Mouse (Mus musculus) brown adipose tissue, adult 24 weeks (tissue): ENCODE data around the gene Sh3kbp1. TPM values are rescaled to one million over a fixed set of nuclear protein-coding genes. Genes with fewer than 3 reads are reported as not detected.

Experiments
- H3K27ac ChIP-seq: fragments of 200-500 bp; replicated peaks from 2 replicates; pipeline ENCODE4 v1.5.1; 2012; ENCODE audit warnings: low read depth, mild to moderate bottlenecking, low read length
- H3K4me1 ChIP-seq: fragments of 200-500 bp; 2 replicates; pipeline ENCODE4 v1.6.1; 2012; ENCODE audit warnings: low read length, mixed read lengths; ENCODE audit not compliant: control insufficient read depth, insufficient read depth, insufficient read length
- H3K4me3 ChIP-seq: fragments of 200-500 bp; 2 replicates; pipeline ENCODE4 v1.5.1; 2012; ENCODE audit warnings: low read depth, mild to moderate bottlenecking, low read length, moderate library complexity; ENCODE audit not compliant: insufficient read depth
- polyA plus RNA-seq: library from polyadenylated mRNA; stranded (reverse); fragments of >200 nt; gene quantifications from 2 replicates; pipeline ENCODE4 v1.2.4, GENCODE M21; 2012; ENCODE audit not compliant: missing spikeins, insufficient read depth, insufficient read length

The Sh3kbp1 gene
- polyA plus RNA-seq, 1 experiment = 90.3 TPM

DNA sequence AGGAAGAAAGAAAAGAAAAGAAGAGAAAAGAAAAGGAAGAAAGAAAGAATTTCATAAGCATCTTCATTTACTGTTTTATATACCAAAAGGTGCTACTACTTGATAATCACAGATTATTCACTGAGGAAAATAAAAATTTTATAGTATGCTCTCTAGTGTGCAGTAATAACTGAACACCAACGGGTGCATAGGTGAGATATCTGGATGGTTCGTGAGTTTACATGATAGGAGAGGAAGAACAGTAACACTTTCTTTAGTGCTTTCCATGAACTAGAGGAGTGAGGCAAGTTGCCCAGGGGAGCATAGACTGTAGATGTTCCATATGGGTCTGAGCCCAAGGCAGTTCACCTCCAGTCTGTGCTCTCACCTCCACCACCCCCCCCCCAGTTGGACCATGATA, 75.8 kb downstream of the Sh3kbp1 start:
- Histone ChIP-seq H3K4me1 (no peaks in the 10 kb centered on the region), H3K4me3 (no peak overlapping the region), H3K27ac (no peak overlapping the region)

GRCm38 (mm10) chrX:159704381-159705004, 77.4 kb downstream of the Sh3kbp1 start:
- Histone ChIP-seq H3K27ac (no peak overlapping the region), H3K4me1 (peaks cover 4% of the 10 kb centered on the region; the same call in 1 of the 2 replicates), H3K4me3 (no peak overlapping the region)

- no peak overlapping the region for H3K27ac ChIP-seq
- no peak overlapping the region for H3K4me3 ChIP-seq
- peaks cover 4% of the 10 kb centered on the region; the same call in 1 of the 2 replicates for H3K4me1 ChIP-seq
Measured at GRCm38 (mm10) chrX:159705412-159705811, 78.3 kb downstream of the Sh3kbp1 start.

DNA sequence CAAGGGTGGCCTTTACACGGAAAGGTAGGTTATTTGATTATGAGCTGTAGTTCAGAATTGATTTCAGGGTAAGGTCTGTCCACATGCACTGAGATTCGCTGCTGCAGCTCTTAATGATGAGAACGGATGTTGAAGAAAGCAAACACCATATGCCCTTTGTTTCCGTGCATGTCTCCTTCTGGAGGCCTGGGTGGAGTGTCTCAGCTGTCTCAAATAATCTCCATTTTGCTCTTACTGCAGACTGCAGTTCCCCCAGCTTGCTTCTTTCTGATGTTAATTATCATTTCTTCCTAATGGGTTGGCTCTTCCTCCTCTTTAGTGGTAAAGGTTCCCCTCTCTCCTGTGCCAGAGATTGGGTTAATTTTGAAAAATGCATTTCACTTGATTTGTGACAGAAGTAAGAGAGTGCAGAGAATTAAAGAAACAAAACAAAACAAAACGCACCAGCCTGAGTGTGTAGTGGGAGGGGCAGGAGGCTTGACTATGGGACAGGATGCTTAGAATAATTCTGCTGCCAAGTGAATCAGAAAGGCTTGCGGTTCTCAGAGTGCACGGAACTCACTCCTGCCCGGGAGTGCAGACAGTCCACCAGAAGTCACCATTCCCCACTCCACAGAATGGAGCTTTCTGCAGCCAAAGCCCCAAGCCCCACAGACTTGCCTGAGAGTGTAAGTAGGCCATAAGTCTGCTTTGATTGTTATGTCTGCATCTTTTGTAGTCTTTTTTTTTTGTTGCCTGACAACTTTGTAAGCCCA, 81.2 kb downstream of the Sh3kbp1 start:
- Histone ChIP-seq H3K4me3 (no peak overlapping the region), H3K27ac (no peak overlapping the region), H3K4me1 (peaks cover 4% of the 10 kb centered on the region; the same call in 1 of the 2 replicates)

DNA sequence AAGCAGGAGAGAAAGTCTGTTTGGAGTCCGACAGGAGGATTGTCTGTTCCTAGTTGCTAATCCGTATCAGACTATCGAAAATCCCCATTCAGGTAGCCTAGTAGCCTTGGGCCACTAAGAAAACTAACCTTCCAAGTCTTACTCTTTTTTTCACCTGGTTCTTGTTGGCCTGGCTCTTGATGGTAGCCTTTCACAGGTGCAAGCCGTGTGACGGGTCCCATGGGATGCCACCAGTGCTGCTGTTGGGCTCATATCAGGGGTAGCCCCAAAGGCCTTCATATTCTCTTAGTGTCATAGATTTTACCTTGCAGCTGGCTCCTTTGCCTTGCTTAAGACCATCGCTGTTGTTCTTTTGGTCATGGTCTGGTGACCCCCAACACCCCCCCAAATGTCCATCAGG, 82.2 kb downstream of the Sh3kbp1 start:
- no peak overlapping the region for H3K4me3 ChIP-seq
- peaks cover 4% of the 10 kb centered on the region; the same call in 1 of the 2 replicates for H3K4me1 ChIP-seq
- peak overlapping the region; percentile 24 for H3K27ac ChIP-seq

- H3K4me1 ChIP-seq = peaks cover 4% of the 10 kb centered on the region; the same call in 1 of the 2 replicates
- no peak overlapping the region for H3K4me3 ChIP-seq
- H3K27ac ChIP-seq = no peak overlapping the region
Measured at GRCm38 (mm10) chrX:159711070-159712029, 84.3 kb downstream of the Sh3kbp1 start.

GRCm38 (mm10) chrX:159713191-159713590, 86.1 kb downstream of the Sh3kbp1 start:
- H3K27ac ChIP-seq = no peak overlapping the region
- peaks cover 4% of the 10 kb centered on the region; the same call in 1 of the 2 replicates for H3K4me1 ChIP-seq
- H3K4me3 ChIP-seq = no peak overlapping the region

DNA sequence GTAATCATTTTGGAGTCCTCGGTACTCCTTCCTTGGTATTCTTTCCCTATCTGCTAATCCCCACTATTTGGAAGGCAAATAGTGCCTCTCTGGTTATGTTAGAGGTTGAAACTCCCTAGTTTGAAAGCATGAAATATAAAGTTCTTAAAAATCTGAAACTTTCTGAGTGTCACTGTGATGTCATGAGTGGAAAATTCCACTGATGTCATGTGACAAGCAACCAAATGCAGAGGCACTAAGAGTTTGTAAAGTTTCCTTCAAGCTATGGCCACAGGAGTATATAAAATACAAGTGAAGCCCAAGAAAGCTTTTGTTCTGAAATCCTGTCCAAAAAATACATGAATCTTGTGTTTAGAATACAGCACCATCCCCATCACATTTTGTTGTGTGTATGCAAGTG, 94.3 kb downstream of the Sh3kbp1 start:
- Histone ChIP-seq H3K27ac (no peak overlapping the region), H3K4me1 (no peaks in the 10 kb centered on the region)

DNA sequence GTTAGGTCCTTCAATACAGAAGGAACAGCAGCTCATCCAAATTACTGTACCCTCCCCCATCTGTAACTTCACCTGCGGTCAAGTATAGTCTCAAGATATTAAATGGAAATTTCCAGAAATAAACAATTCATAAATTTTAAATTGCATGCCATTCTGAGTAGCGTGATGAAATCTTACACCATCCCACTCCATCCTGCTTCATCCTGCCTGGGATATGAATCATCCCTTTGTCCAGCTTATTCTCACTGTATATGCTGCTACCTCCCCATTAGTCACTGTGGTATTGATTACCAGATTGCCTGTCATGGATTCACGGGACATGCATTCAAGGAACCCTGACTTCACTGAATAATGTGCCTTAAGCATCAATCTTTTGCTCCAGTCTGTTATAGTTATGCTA, 104.3 kb downstream of the Sh3kbp1 start:
- Histone ChIP-seq H3K4me3 (no peak overlapping the region), H3K27ac (no peak overlapping the region), H3K4me1 (peaks cover 5% of the 10 kb centered on the region; the same call in 1 of the 2 replicates)

More for the DNA sequence above, 94.3 kb downstream of the Sh3kbp1 start:
- no peak overlapping the region for H3K4me3 ChIP-seq

DNA sequence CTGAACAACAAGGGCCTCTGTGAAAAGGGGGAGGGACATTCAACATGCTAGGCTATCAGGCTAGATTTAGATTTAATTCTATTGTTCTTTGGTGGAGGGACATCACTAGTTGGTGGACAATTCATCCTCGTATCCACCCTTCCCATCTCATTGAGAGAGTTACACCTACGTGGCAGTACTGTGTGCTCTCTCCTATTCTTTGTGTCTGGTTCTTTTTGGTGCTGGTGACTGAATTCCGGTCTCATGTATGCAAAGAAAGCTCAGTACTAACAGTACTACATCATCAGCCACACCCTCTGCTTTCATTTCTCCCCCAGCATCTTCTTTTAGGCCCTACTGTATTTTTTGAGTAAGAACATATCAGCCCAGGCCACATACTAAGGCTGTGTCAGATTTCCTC, 105.8 kb downstream of the Sh3kbp1 start:
- H3K4me1 ChIP-seq = peaks cover 5% of the 10 kb centered on the region
- H3K4me3 ChIP-seq = no peak overlapping the region
- peak overlapping the region; percentile 87 for H3K27ac ChIP-seq

- H3K27ac ChIP-seq = peak overlapping the region; percentile 75
- H3K4me3 ChIP-seq = no peak overlapping the region
- H3K4me1 ChIP-seq = peaks cover 5% of the 10 kb centered on the region
Measured at GRCm38 (mm10) chrX:159733948-159734347, 106.9 kb downstream of the Sh3kbp1 start.

DNA sequence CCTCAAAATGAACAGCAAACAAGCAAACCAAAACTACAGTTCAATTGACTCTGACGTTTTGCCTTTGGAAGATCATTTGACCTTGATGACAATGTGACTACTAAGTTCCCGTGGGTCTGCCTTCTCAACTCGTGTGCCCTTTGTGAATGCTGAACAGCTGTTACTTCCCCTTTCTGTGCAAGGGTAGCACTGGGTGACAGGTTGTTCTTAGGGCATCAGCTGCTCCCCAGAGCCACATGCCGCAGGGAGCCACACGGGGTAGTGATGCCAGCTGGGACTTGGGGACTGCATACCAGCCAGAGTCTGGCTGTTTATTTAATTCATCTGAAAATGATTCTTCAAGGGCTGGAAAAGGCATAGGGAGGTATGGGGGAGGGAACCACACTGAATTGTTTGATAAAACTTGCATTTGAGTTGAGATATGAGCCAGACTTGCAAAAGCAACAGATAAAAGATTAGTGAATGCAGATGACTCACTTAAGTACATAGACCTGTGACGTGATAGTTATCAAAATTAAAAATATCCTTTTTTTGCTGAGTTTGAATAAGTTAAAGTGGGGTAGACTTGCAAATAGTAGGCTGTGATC, 108.5 kb downstream of the Sh3kbp1 start:
- Histone ChIP-seq H3K4me3 (no peak overlapping the region), H3K4me1 (peaks cover 5% of the 10 kb centered on the region), H3K27ac (peak overlapping the region; percentile 76)

- Histone ChIP-seq H3K27ac (no peak overlapping the region), H3K4me1 (peaks cover 3% of the 10 kb centered on the region), H3K4me3 (no peak overlapping the region)
Measured at GRCm38 (mm10) chrX:159737344-159737743, 110.3 kb downstream of the Sh3kbp1 start.

- Histone ChIP-seq H3K4me3 (no peak overlapping the region), H3K27ac (0 out of 2 replicates have a peak overlapping the region, but pooled peaks have one; percentile 45), H3K4me1 (no peaks in the 10 kb centered on the region; the same call in 1 of the 2 replicates)
Measured at GRCm38 (mm10) chrX:159744035-159744434, 117.0 kb downstream of the Sh3kbp1 start.
